Mouse (Mus musculus): ENCODE measurements around the gene Pnpla7. TPM values are rescaled to one million over a fixed set of nuclear protein-coding genes. Genes with fewer than 3 reads are reported as not detected.

The Pnpla7 gene
- polyA plus RNA-seq, 1 experiment = 184 TPM

GRCm38 (mm10) chr2:25094785-25095108 lies 118.9 kb downstream of the Pnpla7 start:
- TF ChIP-seq POLR2A (IDR thresholded peaks at IDR 0.05; ENCODE audit: borderline replicate concordance, low read depth, low read length) (no peak), CTCF (IDR thresholded peaks at IDR 0.05; ENCODE audit: low read depth, low read length) (no peak)
- Histone ChIP-seq H3K27ac (ENCODE audit: insufficient read depth, low read depth, low read length) (no peak overlapping the region), H3K4me1 (ENCODE audit: control insufficient read depth, insufficient read depth, low read length) (no peaks in the 10 kb centered on the region), H3K4me3 (ENCODE audit: insufficient read depth, low read length) (no peak overlapping the region)

GRCm38 (mm10) chr2:25095109-25095850 lies 119.4 kb downstream of the Pnpla7 start, which contains the start of gene Noxa1:
Gene Noxa1 (minus strand): TSS chr2:25095149.
- H3K4me1 ChIP-seq (ENCODE audit: control insufficient read depth, insufficient read depth, low read length) = no peaks in the 10 kb centered on the region
- H3K4me3 ChIP-seq (ENCODE audit: insufficient read depth, low read length) = no peak within 1 kb of the TSS
- no peak for TF ChIP-seq POLR2A (IDR thresholded peaks at IDR 0.05; ENCODE audit: borderline replicate concordance, low read depth, low read length)
- TF ChIP-seq CTCF (IDR thresholded peaks at IDR 0.05; ENCODE audit: low read depth, low read length) = 0 out of 2 replicates have a peak, but pooled peaks have one; percentile 10
- no peak within 1 kb of the TSS for H3K27ac ChIP-seq (ENCODE audit: insufficient read depth, low read depth, low read length)

- no peaks in the 10 kb centered on the region for H3K4me1 ChIP-seq (ENCODE audit: control insufficient read depth, insufficient read depth, low read length)
Observed at GRCm38 (mm10) chr2:25098005-25098615, 122.3 kb downstream of the Pnpla7 start.

GRCm38 (mm10) chr2:25098956-25099355 lies 123.1 kb downstream of the Pnpla7 start:
- Histone ChIP-seq H3K4me3 (ENCODE audit: insufficient read depth, low read length) (no peak overlapping the region), H3K27ac (ENCODE audit: insufficient read depth, low read depth, low read length) (no peak overlapping the region), H3K4me1 (ENCODE audit: control insufficient read depth, insufficient read depth, low read length) (no peaks in the 10 kb centered on the region)
- TF ChIP-seq POLR2A (IDR thresholded peaks at IDR 0.05; ENCODE audit: borderline replicate concordance, low read depth, low read length) (no peak), CTCF (IDR thresholded peaks at IDR 0.05; ENCODE audit: low read depth, low read length) (0 out of 2 replicates have a peak, but pooled peaks have one; percentile 29)

More at GRCm38 (mm10) chr2:25098005-25098615, 122.3 kb downstream of the Pnpla7 start:
- H3K27ac ChIP-seq (ENCODE audit: insufficient read depth, low read depth, low read length) = no peak overlapping the region
- TF ChIP-seq POLR2A (IDR thresholded peaks at IDR 0.05; ENCODE audit: borderline replicate concordance, low read depth, low read length) = no peak
- no peak for TF ChIP-seq CTCF (IDR thresholded peaks at IDR 0.05; ENCODE audit: low read depth, low read length)
- no peak overlapping the region for H3K4me3 ChIP-seq (ENCODE audit: insufficient read depth, low read length)

GRCm38 (mm10) chr2:25099703-25100102 lies 123.9 kb downstream of the Pnpla7 start:
- TF ChIP-seq POLR2A (IDR thresholded peaks at IDR 0.05; ENCODE audit: borderline replicate concordance, low read depth, low read length) (no peak), CTCF (IDR thresholded peaks at IDR 0.05; ENCODE audit: low read depth, low read length) (no peak)
- H3K27ac ChIP-seq (ENCODE audit: insufficient read depth, low read depth, low read length) = no peak overlapping the region
- no peak overlapping the region for H3K4me3 ChIP-seq (ENCODE audit: insufficient read depth, low read length)
- no peaks in the 10 kb centered on the region for H3K4me1 ChIP-seq (ENCODE audit: control insufficient read depth, insufficient read depth, low read length)

Other genes with a start within 250 kb of the Pnpla7 start
- gene Cacna1b, start 212.9 kb upstream of the Pnpla7 start, polyA plus RNA-seq (2012; ENCODE audit: insufficient read depth, insufficient read length, missing spikeins) = 0.16 and 0.52 TPM in 2 replicates
- gene Ehmt1, start 56.4 kb upstream of the Pnpla7 start, polyA plus RNA-seq (2012; ENCODE audit: insufficient read depth, insufficient read length, missing spikeins) = 29.9 and 32.9 TPM in 2 replicates
- gene Arrdc1, start 40.8 kb upstream of the Pnpla7 start, polyA plus RNA-seq (2012; ENCODE audit: insufficient read depth, insufficient read length, missing spikeins) = 97.6 and 102 TPM in 2 replicates
- gene Zmynd19, start 26.2 kb upstream of the Pnpla7 start, polyA plus RNA-seq (2012; ENCODE audit: insufficient read depth, insufficient read length, missing spikeins) = 6.5 and 7.6 TPM in 2 replicates
- gene Dph7, start 13.6 kb upstream of the Pnpla7 start, polyA plus RNA-seq (2012; ENCODE audit: insufficient read depth, insufficient read length, missing spikeins) = 8.2 and 8.7 TPM in 2 replicates
- 30.9 and 31.6 TPM in 2 replicates for gene Mrpl41, start 935 bp upstream of the Pnpla7 start, polyA plus RNA-seq (2012; ENCODE audit: insufficient read depth, insufficient read length, missing spikeins)
- 14.4 and 18.0 TPM in 2 replicates for gene Nsmf, start 78.3 kb downstream of the Pnpla7 start, polyA plus RNA-seq (2012; ENCODE audit: insufficient read depth, insufficient read length, missing spikeins)
- not detected in 2 replicates for gene Entpd8, start 104.3 kb downstream of the Pnpla7 start, polyA plus RNA-seq (2012; ENCODE audit: insufficient read depth, insufficient read length, missing spikeins)
- not detected in 2 replicates for gene Noxa1, start 119.1 kb downstream of the Pnpla7 start, polyA plus RNA-seq (2012; ENCODE audit: insufficient read depth, insufficient read length, missing spikeins)
- gene Nrarp, start 204.7 kb downstream of the Pnpla7 start, polyA plus RNA-seq (2012; ENCODE audit: insufficient read depth, insufficient read length, missing spikeins) = not detected in 2 replicates
- gene Tor4a, start 220.9 kb downstream of the Pnpla7 start, polyA plus RNA-seq (2012; ENCODE audit: insufficient read depth, insufficient read length, missing spikeins) = 72.2 and 73.2 TPM in 2 replicates
- gene Nelfb, start 235.5 kb downstream of the Pnpla7 start, polyA plus RNA-seq (2012; ENCODE audit: insufficient read depth, insufficient read length, missing spikeins) = 33.3 and 35.7 TPM in 2 replicates
- gene Stpg3, start 238.6 kb downstream of the Pnpla7 start, polyA plus RNA-seq (2012; ENCODE audit: insufficient read depth, insufficient read length, missing spikeins) = not detected in 2 replicates
- not detected in 2 replicates for gene Fam166a, start 242.7 kb downstream of the Pnpla7 start, polyA plus RNA-seq (2012; ENCODE audit: insufficient read depth, insufficient read length, missing spikeins)
- gene Tubb4b, start 248.7 kb downstream of the Pnpla7 start, polyA plus RNA-seq (2012; ENCODE audit: insufficient read depth, insufficient read length, missing spikeins) = 124 and 135 TPM in 2 replicates

Data from bone marrow macrophage, adult 2 months (primary cell).